Mouse (Mus musculus): ENCODE measurements around the gene Cnot4.
"Not testable (repeated sequence)": the region's sequence is repeated elsewhere in the genome, so short reads cannot be mapped to it uniquely, and the experiment has no call there.

The Cnot4 gene

GRCm38 (mm10) chr6:35133579-35134488 is at the start of gene Cnot4:
TSS of gene Cnot4 (minus strand) at chr6:35133724.
- peak; percentile 100 for DNase-seq (ENCODE audit: low spot score)

- DNase-seq (ENCODE audit: low spot score) = not testable (repeated sequence)
These were observed 45.8 kb upstream of the Cnot4 start for GRCm38 (mm10) chr6:35179299-35179698.

DNA sequence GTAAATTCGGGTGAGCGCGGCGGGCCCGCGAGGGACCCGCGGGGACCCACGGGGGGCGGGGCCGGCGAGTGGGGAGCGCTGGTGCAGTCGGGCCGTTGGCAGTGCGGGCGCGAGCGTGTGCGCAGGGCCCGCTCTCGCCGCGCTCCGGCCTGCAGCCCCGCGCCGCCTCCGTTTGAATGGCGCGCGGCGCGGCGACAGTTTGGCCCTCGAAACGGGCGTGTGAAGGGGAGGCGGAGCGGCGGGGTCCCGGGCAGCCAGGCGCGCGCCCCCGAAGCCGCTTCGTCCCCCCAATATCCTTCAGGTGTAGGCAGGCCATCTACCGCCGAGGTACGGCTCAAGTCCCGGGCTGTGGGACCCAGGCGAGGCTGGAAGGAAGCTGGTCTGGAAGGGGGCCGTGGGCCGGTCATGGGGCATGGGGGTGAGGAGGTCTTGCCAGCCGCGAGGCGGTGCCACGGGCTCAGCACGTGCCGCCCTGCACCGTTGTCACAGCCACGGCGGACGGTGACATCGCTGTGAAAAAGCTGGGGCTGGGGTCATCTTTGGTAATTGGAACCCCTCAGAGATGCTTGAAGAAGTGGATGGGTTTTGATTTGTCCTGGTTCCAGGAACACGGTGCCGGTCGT is 44.2 kb upstream of the Cnot4 start:
- DNase-seq (ENCODE audit: low spot score) = peak; percentile 70

- DNase-seq (ENCODE audit: low spot score) = peak; percentile 91
These were observed 43.6 kb upstream of the Cnot4 start, which contains the start of gene Nup205 for GRCm38 (mm10) chr6:35176979-35177649. TSS of gene Nup205 (plus strand) at chr6:35177421.

DNA sequence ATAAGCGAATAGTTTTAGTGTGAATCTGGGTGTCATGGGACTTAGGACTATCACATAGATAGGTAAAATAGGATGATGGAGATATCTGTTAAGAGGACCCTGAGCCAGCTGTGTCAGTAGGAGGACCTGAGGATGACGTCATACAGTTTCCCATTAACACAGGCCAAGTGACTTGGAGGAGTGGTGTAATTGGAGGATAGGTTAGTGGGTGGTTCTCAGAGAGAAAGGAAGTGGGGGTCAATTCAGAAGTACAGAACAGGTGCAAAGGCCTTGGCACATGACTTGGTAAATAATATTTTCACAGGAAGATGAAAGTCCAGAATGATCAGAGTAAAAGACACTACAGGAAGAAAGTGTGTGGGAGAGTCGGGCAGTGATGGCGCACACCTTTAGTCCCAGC is 39.7 kb upstream of the Cnot4 start:
- no peak for DNase-seq (ENCODE audit: low spot score)

- not testable (repeated sequence) for DNase-seq (ENCODE audit: low spot score)
These were observed 38.5 kb upstream of the Cnot4 start for GRCm38 (mm10) chr6:35172028-35172427.

DNA sequence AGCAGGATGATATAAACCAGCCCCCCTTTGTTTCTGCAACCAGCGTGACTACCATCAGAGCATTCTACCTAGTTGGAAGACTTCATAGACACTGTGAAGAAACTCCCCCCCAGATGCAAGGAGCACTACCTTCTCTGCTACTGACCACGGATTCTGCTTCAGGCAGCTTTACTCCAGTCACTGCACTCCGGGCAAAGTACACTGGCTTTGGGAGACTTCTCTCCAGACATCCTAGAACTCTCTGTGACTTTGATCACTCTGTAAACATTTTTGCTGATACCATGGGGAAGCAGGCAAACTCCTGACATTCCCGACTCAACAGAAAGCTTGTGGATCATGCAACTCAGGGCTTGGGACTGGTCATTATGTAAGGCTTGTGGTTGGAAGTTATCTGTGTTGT is 35.7 kb upstream of the Cnot4 start:
- peak; percentile 87 for DNase-seq (ENCODE audit: low spot score)

DNA sequence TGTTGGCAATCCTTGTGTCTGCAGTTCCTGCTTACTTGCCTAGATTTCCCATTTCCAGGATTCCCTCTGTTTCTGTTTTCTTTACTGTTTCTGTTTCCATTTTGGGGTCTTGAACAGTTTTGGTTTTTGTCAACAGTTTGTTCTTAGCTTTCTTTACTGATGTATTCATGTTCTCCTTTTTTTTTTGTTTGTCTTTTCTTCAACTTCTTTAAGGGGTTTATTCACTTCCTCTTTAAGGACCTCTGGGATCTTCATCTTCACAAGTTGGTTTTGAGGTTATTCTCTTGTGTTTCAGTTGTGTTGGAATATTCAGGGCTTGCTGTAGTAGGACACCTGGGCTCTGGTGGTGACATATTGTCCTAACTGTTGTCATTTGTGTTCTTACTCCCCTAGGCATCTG is 21.0 kb upstream of the Cnot4 start:
- DNase-seq (ENCODE audit: low spot score) = no peak

DNA sequence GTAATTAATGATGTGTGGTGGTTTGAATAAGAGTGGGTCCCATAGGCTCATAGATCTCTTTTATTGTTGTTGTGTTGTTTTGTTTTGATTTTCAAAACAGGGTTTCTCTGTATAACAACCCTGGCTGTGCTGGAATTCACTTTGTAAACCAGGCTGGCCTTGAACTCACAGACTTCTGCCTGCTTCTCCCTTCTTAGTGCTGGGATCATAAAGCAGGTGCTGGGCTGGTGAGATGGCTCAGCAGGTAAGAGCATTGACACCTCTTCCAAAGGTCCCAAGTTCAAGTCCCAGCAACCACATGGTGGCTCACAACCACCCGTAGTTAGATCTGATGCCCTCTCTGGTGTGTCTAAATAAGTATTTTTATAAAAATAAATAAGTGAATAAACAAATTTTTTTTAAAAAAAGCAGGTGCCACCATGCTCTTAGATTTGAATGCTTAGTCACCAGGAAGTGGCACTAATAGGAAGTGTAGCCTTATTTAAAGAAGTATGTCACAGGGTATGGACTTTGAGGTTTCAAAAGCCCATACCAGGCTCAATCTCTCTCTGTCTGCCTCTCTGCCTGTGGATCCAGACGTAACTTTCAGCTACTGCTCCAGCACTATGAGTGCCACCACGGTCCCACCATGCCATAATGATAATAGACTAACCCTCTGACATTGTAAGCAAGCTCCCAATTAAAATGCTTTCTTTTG is 14.3 kb upstream of the Cnot4 start:
- no peak for DNase-seq (ENCODE audit: low spot score)

- no peak for DNase-seq (ENCODE audit: low spot score)
These were observed 12.0 kb upstream of the Cnot4 start for GRCm38 (mm10) chr6:35145569-35145968.

DNA sequence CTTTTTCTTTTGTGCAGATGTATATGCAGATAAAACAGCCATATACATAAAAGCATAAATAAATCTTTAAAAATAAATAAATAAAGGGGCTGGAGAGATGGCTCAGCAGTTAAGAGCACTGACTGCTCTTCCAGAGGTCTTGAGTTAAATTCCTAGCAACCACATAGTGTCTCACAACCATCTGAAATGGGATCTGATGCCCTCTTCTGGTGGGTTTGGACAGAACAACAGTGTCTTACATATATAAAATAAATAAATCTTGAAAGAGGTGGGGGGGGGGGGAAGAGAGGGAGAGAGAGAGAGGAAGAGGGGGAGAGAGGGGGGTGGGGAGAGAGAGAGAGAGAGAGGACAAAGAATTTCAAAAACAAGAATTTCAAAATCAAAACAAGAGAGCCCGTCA is 6.8 kb upstream of the Cnot4 start:
- DNase-seq (ENCODE audit: low spot score) = no peak

DNA sequence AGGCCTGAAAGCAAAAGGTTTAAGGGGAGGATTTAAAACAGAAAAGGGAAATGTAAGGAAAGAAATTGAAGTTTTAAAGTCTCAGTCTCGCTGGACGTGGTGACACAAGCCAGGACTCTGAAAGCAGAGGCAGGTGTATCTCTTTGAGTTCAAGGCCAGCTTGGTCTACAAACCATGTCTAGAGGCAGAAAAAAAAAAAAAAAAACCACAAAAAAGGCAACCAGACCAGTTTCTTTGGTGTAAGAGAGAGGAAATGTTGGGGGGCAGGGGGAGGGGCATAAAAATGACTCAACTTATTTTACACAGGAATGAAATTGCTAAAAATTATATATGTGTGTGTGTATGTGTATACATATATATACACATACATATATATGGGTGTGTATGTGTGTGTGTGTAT is 1.3 kb upstream of the Cnot4 start:
- DNase-seq (ENCODE audit: low spot score) = no peak

DNA sequence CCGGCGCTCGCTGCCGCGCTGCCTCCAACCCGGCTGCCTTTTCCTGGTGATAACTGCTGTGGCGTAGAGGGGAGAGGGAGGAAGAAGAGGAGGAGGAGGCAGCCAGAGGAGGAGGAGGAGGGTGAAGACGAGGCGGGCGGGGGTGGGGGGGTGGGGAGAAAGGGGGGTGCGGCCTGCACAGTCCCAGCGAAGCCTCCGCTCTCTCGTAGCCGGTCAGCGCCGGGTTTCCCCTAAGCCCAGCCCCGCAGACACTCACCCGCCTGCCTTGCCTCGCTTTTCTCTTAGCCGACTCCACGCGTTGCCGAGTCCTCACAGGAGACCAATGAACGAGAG is 312 bp downstream of the Cnot4 start:
- no peak for DNase-seq (ENCODE audit: low spot score)

- peak; percentile 26 for DNase-seq (ENCODE audit: low spot score)
These were observed 718 bp downstream of the Cnot4 start for GRCm38 (mm10) chr6:35132806-35133205.

- DNase-seq (ENCODE audit: low spot score) = no peak
These were observed 11.0 kb downstream of the Cnot4 start for GRCm38 (mm10) chr6:35122488-35122887.

GRCm38 (mm10) chr6:35121925-35122324 is 11.6 kb downstream of the Cnot4 start:
- no peak for DNase-seq (ENCODE audit: low spot score)

GRCm38 (mm10) chr6:35102457-35102856 is 31.1 kb downstream of the Cnot4 start:
- no peak for DNase-seq (ENCODE audit: low spot score)

DNA sequence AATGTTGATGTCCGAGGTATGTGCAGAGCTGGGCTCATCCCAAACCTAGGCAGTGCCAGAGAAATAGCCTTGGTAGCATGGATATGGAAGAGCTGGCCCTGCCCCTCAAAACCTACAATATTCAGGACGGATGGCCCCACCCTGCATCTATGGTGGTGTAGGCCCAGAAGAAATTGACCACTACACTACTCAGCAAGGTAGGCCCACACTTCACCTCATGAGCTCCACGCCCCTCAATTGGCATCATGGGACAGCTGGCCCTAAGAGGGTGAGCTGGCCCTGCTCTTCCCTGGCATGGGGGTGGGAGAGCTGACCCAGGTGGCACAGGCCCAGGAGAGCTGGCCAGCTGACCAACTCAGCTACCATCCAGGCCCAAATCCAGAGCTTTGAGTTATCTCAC is 48.6 kb downstream of the Cnot4 start:
- DNase-seq (ENCODE audit: low spot score) = no peak

DNA sequence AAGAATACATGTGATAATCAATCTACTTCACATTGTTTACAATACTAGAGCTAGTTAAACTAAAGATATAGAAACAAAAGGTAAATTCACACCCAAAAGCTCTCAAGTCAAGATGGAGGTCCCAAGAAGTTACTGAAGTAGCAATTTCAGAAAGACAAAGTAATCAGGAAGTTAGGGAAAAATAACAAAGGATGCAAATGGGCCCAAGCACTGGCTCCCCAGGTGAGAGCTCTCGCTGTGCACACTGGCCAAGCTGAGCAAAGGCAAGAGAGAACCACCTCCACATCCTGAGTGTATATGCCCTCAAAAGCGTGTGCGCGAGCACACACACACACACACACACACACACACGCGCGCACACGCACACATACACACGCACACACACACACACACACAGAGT is 58.4 kb downstream of the Cnot4 start:
- no peak for DNase-seq (ENCODE audit: low spot score)

- DNase-seq (ENCODE audit: low spot score) = no peak
These were observed 62.3 kb downstream of the Cnot4 start for GRCm38 (mm10) chr6:35071261-35071660.

DNA sequence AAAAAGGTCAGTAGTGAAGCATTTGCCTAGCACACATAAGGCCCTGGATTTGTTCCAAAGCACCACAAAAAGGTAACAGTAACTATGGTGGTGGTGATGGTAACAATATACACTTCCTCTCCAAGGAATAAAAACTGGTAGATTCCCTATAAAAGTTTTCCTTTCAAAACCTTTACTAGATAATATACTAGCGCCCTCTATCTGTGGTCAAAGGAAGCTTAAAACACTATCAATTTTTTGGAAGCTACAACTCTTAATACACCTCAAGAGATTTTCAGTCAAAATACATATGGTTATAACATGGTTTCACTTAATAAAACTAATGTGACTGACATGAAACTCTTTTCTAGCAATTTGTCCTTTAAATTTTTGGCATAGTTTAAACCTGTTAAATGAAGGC is 71.1 kb downstream of the Cnot4 start:
- DNase-seq (ENCODE audit: low spot score) = no peak

GRCm38 (mm10) chr6:35043127-35043526 is 90.4 kb downstream of the Cnot4 start:
- no peak for DNase-seq (ENCODE audit: low spot score)

All from yolk sac, embryonic 10.5 days (tissue).